Mouse (Mus musculus) G1E (cell line): ENCODE data around the gene Zbtb46.

Experiments
- CTCF ChIP-seq: IDR thresholded peaks from 2 replicates; pipeline ENCODE4 v1.5.1; 2012; ENCODE audit warnings: low read depth, low read length, inconsistent platforms, mixed read lengths
- GATA1 ChIP-seq: IDR thresholded peaks from 2 replicates; pipeline ENCODE4 v1.6.1; 2012; ENCODE audit warnings: borderline replicate concordance, low read length, inconsistent platforms, mixed read lengths
- TAL1 ChIP-seq: conservative IDR thresholded peaks from 2 replicates; pipeline ENCODE4 v1.6.1; 2012; ENCODE audit warnings: low read depth, low read length, inconsistent platforms, mixed read lengths

DNA sequence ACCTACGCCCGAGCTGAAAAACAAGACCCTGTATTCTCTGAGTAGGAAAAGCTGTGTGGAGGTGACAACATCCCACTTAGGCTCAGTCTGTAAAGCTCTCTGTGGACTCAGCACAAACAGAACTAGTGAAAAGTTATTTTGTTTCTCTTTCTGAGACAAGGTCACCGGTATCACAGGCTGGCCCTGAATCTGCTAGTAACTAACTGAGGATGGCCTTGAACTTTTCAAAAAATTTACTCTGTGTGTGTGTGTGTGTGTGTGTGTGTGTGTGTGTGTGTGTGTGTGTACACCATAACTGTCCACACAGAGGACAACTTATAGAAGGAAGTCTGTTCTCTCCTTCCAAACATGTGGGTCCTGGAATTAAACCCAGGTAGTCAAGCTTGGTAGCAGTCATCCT, 65.1 kb downstream of the Zbtb46 start:
- TF ChIP-seq CTCF (no peak), TAL1 (no peak), GATA1 (no peak)
